Mouse (Mus musculus) MEL (cell line): Measurements from ENCODE around the gene Gmpr. TPM values are rescaled to one million over a fixed set of nuclear protein-coding genes. Genes with fewer than 3 reads are reported as not detected.

ENCODE experiments used
- DNase-seq: peaks from one replicate; pipeline ENCODE4 v3.0.0; 2011; ENCODE audit warnings: low read depth, low spot score
- H3K27ac ChIP-seq: 2 replicates; pipeline ENCODE4 v1.5.1; 2012; ENCODE audit warnings: low read depth, mild to moderate bottlenecking, control low read depth, low read length, moderate library complexity; ENCODE audit not compliant: control insufficient read depth
- H3K27me3 ChIP-seq, 2 experiments: fragments of 150-350 bp in 1 of 2; sonication (generic) in 1 of 2; 2 replicates each; pipeline ENCODE4 v1.6.1; 2012; ENCODE audit warnings: low read length in 2 of 2, mild to moderate bottlenecking in 2 of 2, improper control_type of control experiment in 1 of 2, moderate library complexity in 1 of 2; ENCODE audit not compliant: insufficient read depth in 2 of 2, control insufficient read depth in 1 of 2
- H3K36me3 ChIP-seq, 2 experiments: 2 replicates each; pipeline ENCODE4 v1.6.1; 2012 to 2014; ENCODE audit warnings: low read length in 2 of 2, improper control_type of control experiment in 1 of 2, inconsistent platforms in 1 of 2, mild to moderate bottlenecking in 1 of 2; ENCODE audit not compliant: insufficient read depth in 2 of 2, control insufficient read depth in 1 of 2
- H3K4me1 ChIP-seq, 2 experiments: fragments of 150-350 bp in 1 of 2; sonication (generic) in 1 of 2; 2 replicates each; pipeline ENCODE4 v1.6.1; 2012; ENCODE audit warnings: low read length in 2 of 2, improper control_type of control experiment in 1 of 2, mild to moderate bottlenecking in 1 of 2; ENCODE audit not compliant: insufficient read depth in 2 of 2, control insufficient read depth in 1 of 2
- H3K4me3 ChIP-seq, 2 experiments: fragments of 150-350 bp in 1 of 2; sonication (generic) in 1 of 2; 2 replicates each; pipeline ENCODE4 v1.5.1; 2012; ENCODE audit warnings: low read depth in 2 of 2, low read length in 2 of 2, mild to moderate bottlenecking in 2 of 2, moderate library complexity in 2 of 2, control low read depth in 1 of 2, improper control_type of control experiment in 1 of 2; ENCODE audit not compliant: control insufficient read depth in 1 of 2, insufficient read depth in 1 of 2
- H3K79me2 ChIP-seq: 2 replicates; pipeline ENCODE4 v1.6.1; 2012; ENCODE audit warnings: mild to moderate bottlenecking, low read length, moderate library complexity; ENCODE audit not compliant: control insufficient read depth, poor library complexity, insufficient read depth
- H3K9ac ChIP-seq: 2 replicates; pipeline ENCODE4 v1.6.1; 2012; ENCODE audit warnings: low read depth, mild to moderate bottlenecking, control low read depth, low read length, moderate library complexity; ENCODE audit not compliant: control insufficient read depth, poor library complexity, severe bottlenecking
- H3K9me3 ChIP-seq: fragments of 150-350 bp; sonication (generic); replicated peaks from 2 replicates; pipeline ENCODE4 v1.6.1; 2012; ENCODE audit warnings: mild to moderate bottlenecking, low read length, improper control_type of control experiment, moderate library complexity; ENCODE audit not compliant: insufficient read depth
- BHLHE40 ChIP-seq: IDR thresholded peaks from 2 replicates; pipeline ENCODE4 v1.6.1; 2012; ENCODE audit warnings: low read depth, mild to moderate bottlenecking, inconsistent platforms, low read length, improper control_type of control experiment, borderline replicate concordance
- CHD1 ChIP-seq: IDR thresholded peaks from 2 replicates; pipeline ENCODE4 v1.6.1; 2012; ENCODE audit warnings: low read depth, mild to moderate bottlenecking, inconsistent platforms, low read length, improper control_type of control experiment
- CTCF ChIP-seq, 3 experiments: IDR thresholded peaks in 2 of 3; conservative IDR thresholded peaks in 1 of 3; 2 replicates each; pipeline ENCODE4 v1.5.1; 2011 to 2012; ENCODE audit warnings: low read length in 3 of 3, low read depth in 2 of 3, mild to moderate bottlenecking in 2 of 3, improper control_type of control experiment in 1 of 3, inconsistent platforms in 1 of 3, mixed read lengths in 1 of 3, moderate library complexity in 1 of 3; ENCODE audit not compliant: control insufficient read depth in 1 of 3, insufficient read depth in 1 of 3, poor library complexity in 1 of 3, severe bottlenecking in 1 of 3
- E2F4 ChIP-seq: IDR thresholded peaks from 2 replicates; pipeline ENCODE4 v1.6.1; 2011; ENCODE audit warnings: low read depth, low read length, improper control_type of control experiment, borderline replicate concordance
- ELF1 ChIP-seq: IDR thresholded peaks from 2 replicates; pipeline ENCODE4 v1.6.1; 2014; ENCODE audit warnings: low read depth, mild to moderate bottlenecking, inconsistent platforms, low read length, improper control_type of control experiment, moderate library complexity
- EP300 ChIP-seq, 2 experiments: IDR thresholded peaks; 2 replicates each; pipeline ENCODE4 v1.6.1; 2011; ENCODE audit warnings: improper control_type of control experiment in 2 of 2, low read length in 2 of 2, low read depth in 1 of 2, mild to moderate bottlenecking in 1 of 2
- ETS1 ChIP-seq: IDR thresholded peaks from 2 replicates; pipeline ENCODE4 v1.6.1; 2012; ENCODE audit warnings: low read depth, mild to moderate bottlenecking, inconsistent platforms, low read length, improper control_type of control experiment, moderate library complexity
- JUND ChIP-seq: IDR thresholded peaks from 2 replicates; pipeline ENCODE4 v1.6.1; 2011; ENCODE audit warnings: low read depth, mild to moderate bottlenecking, improper control_type of control experiment, low read length
- KAT2A ChIP-seq: conservative IDR thresholded peaks from 2 replicates; pipeline ENCODE4 v1.6.1; 2012; ENCODE audit warnings: low read depth, low read length, improper control_type of control experiment, inconsistent platforms
- MAX ChIP-seq: IDR thresholded peaks from 2 replicates; pipeline ENCODE4 v1.6.1; 2011; ENCODE audit warnings: low read length, improper control_type of control experiment
- MEF2A ChIP-seq: IDR thresholded peaks from 2 replicates; pipeline ENCODE4 v1.6.1; 2014; ENCODE audit warnings: low read depth, mild to moderate bottlenecking, inconsistent platforms, low read length, improper control_type of control experiment; ENCODE audit not compliant: poor library complexity, insufficient replicate concordance, severe bottlenecking; ENCODE audit errors: extremely low read depth
- MXI1 ChIP-seq: IDR thresholded peaks from 2 replicates; pipeline ENCODE4 v1.6.1; 2011; ENCODE audit warnings: mild to moderate bottlenecking, low read depth, low read length, improper control_type of control experiment
- MYB ChIP-seq: IDR thresholded peaks from 2 replicates; pipeline ENCODE4 v1.6.1; 2011; ENCODE audit warnings: mild to moderate bottlenecking, low read depth, low read length, improper control_type of control experiment
- MYC ChIP-seq: IDR thresholded peaks from 2 replicates; pipeline ENCODE4 v1.6.1; 2011; ENCODE audit warnings: low read depth, mild to moderate bottlenecking, low read length, improper control_type of control experiment, moderate library complexity
- NELFE ChIP-seq: IDR thresholded peaks from 2 replicates; pipeline ENCODE4 v1.6.1; 2011; ENCODE audit warnings: low read depth, low read length, improper control_type of control experiment
- NRF1 ChIP-seq: IDR thresholded peaks from 2 replicates; pipeline ENCODE4 v1.6.1; 2014; ENCODE audit warnings: low read depth, mild to moderate bottlenecking, inconsistent platforms, low read length, improper control_type of control experiment, moderate library complexity; ENCODE audit not compliant: poor library complexity, insufficient read depth, severe bottlenecking
- POLR2A ChIP-seq, 2 experiments: IDR thresholded peaks; 2 replicates each; pipeline ENCODE4 v1.6.1; 2011 to 2012; ENCODE audit warnings: low read length in 2 of 2, mild to moderate bottlenecking in 2 of 2, control low read depth in 1 of 2, improper control_type of control experiment in 1 of 2, low read depth in 1 of 2, moderate library complexity in 1 of 2; ENCODE audit not compliant: control insufficient read depth in 1 of 2, insufficient read depth in 1 of 2, poor library complexity in 1 of 2
- POLR2AphosphoS2 ChIP-seq: IDR thresholded peaks from 2 replicates; pipeline ENCODE4 v1.6.1; 2011; ENCODE audit warnings: low read length, improper control_type of control experiment
- RAD21 ChIP-seq: IDR thresholded peaks from 2 replicates; pipeline ENCODE4 v1.6.1; 2011; ENCODE audit warnings: mild to moderate bottlenecking, low read depth, low read length, improper control_type of control experiment
- RCOR1 ChIP-seq: IDR thresholded peaks from 2 replicates; pipeline ENCODE4 v1.6.1; 2012; ENCODE audit warnings: low read depth, mild to moderate bottlenecking, inconsistent platforms, low read length, improper control_type of control experiment
- SIN3A ChIP-seq: IDR thresholded peaks from 2 replicates; pipeline ENCODE4 v1.6.1; 2012; ENCODE audit warnings: low read length, improper control_type of control experiment, inconsistent platforms
- SMC3 ChIP-seq: IDR thresholded peaks from 2 replicates; pipeline ENCODE4 v1.6.1; 2011; ENCODE audit warnings: low read depth, low read length, improper control_type of control experiment
- TAL1 ChIP-seq: IDR thresholded peaks from 2 replicates; pipeline ENCODE4 v1.6.1; 2012; ENCODE audit warnings: mild to moderate bottlenecking, inconsistent platforms, low read length, moderate library complexity, mixed read lengths
- TBP ChIP-seq: IDR thresholded peaks from 2 replicates; pipeline ENCODE4 v1.8.0; 2011; ENCODE audit warnings: low read depth, low read length, improper control_type of control experiment
- USF1 ChIP-seq: IDR thresholded peaks from 2 replicates; pipeline ENCODE4 v1.6.1; 2014; ENCODE audit warnings: low read depth, mild to moderate bottlenecking, inconsistent platforms, low read length, improper control_type of control experiment, moderate library complexity
- USF2 ChIP-seq, 2 experiments: IDR thresholded peaks; 2 replicates each; pipeline ENCODE4 v1.6.1; 2011 to 2012; ENCODE audit warnings: improper control_type of control experiment in 2 of 2, low read length in 2 of 2, borderline replicate concordance in 1 of 2, inconsistent platforms in 1 of 2, low read depth in 1 of 2, mild to moderate bottlenecking in 1 of 2; ENCODE audit not compliant: insufficient read depth in 1 of 2
- ZC3H11A ChIP-seq: IDR thresholded peaks from 2 replicates; pipeline ENCODE4 v1.6.1; 2012; ENCODE audit warnings: low read depth, mild to moderate bottlenecking, inconsistent platforms, low read length, improper control_type of control experiment
- ZMIZ1 ChIP-seq: IDR thresholded peaks from 2 replicates; pipeline ENCODE4 v1.6.1; 2012; ENCODE audit warnings: low read depth, mild to moderate bottlenecking, inconsistent platforms, low read length, improper control_type of control experiment, moderate library complexity
- ZNF384 ChIP-seq: IDR thresholded peaks from 2 replicates; pipeline ENCODE4 v1.6.1; 2012; ENCODE audit warnings: low read depth, mild to moderate bottlenecking, inconsistent platforms, low read length, improper control_type of control experiment
- polyA plus RNA-seq, 2 experiments: library from polyadenylated mRNA; stranded (reverse) in 1 of 2; unstranded in 1 of 2; fragments of >175 nt in 1 of 2; fragments of >200 nt in 1 of 2; gene quantifications; 2 replicates each; pipeline versions ENCODE4 v1.2.1 to v1.2.4; 2012; ENCODE audit warnings: low replicate concordance in 2 of 2, low read depth in 1 of 2; ENCODE audit not compliant: insufficient read length in 2 of 2, insufficient read depth in 1 of 2, missing spikeins in 1 of 2
- total RNA-seq: library from RNA; depleted of rRNA; stranded (reverse); fragments of 300-350 nt; gene quantifications from 2 replicates; pipeline ENCODE4 v1.2.3, GENCODE M21; 2012

Gmpr gene
- total and polyA plus RNA-seq, 3 experiments = 64.2 to 130 TPM; not detected in 1

DNA sequence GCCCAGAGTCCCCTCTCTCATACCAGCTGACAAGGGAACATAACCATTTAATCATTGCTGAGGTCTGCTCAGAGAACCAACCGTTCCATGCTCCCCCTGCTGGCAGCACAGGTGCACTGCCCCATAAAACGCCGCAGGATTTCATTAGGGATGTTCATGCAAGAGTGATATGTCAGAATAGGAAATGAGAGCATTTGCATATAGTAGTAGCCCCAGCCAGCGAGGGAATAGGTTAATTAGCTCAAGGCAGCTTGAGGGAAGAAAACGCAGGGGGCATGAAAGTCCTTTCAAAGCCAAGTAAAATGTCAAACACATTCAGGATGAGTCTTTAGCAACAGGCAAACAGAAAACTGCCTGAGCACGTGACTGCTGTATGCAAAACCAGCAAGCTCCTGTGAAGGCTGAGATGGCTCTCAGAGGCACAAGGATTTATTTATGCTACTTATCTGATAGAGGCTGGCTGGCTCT, 64.6 kb downstream of the Gmpr start (continued):
- TF ChIP-seq MXI1 (peak; percentile 83), ZC3H11A (peak; percentile 63), ZMIZ1 (no peak), BHLHE40 (peak; percentile 95), ZNF384 (0 out of 2 replicates have a peak, but pooled peaks have one; percentile 18), CHD1 (no peak), TAL1 (no peak), MYC (peak; percentile 75), USF2 (IDR thresholded peaks at IDR 0.05; ENCODE audit: borderline replicate concordance in 1 of 2, insufficient read depth in 1 of 2, low read depth in 1 of 2, low read length in 2 of 2) (peak in 1 of 2 experiments; percentile 74; a peak in 2 of 4 replicates)

DNA sequence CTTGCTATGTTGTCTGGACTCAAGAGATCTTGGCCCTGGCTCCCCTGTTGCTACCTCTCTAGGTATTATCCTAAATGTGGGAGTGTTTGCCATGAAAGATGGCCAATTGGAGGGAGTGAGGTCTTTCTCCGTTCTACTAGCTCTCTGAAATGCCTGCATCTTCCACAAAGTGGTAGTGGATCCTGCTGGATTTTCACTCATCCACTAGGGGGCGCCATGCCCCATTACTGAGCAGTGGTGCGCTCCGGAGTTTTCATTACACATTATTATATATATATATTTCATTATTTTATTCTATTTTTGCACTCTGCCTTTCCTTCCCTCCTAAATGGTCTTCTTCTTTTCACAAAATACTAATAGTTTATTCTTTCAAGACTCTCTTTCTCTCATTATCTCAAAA, 65.5 kb downstream of the Gmpr start:
- peak; percentile 29; the same call in 1 of the 2 replicates for TF ChIP-seq ZC3H11A
- no peak for TF ChIP-seq E2F4
- no peak for TF ChIP-seq POLR2AphosphoS2
- no peak for TF ChIP-seq KAT2A
- peak; percentile 55 for TF ChIP-seq SMC3
- TF ChIP-seq TAL1 = no peak
- TF ChIP-seq CTCF (IDR thresholded peaks at IDR 0.05 in 2 of 3, conservative IDR thresholded peaks at IDR 0.05 in 1 of 3; ENCODE audit: control insufficient read depth in 1 of 3, insufficient read depth in 1 of 3, low read depth in 2 of 3, low read length in 3 of 3, poor library complexity in 1 of 3, severe bottlenecking in 1 of 3) = peak; percentile 78 to 88 (median 81)
- no peak for TF ChIP-seq JUND
- TF ChIP-seq RAD21 = peak; percentile 70

DNA sequence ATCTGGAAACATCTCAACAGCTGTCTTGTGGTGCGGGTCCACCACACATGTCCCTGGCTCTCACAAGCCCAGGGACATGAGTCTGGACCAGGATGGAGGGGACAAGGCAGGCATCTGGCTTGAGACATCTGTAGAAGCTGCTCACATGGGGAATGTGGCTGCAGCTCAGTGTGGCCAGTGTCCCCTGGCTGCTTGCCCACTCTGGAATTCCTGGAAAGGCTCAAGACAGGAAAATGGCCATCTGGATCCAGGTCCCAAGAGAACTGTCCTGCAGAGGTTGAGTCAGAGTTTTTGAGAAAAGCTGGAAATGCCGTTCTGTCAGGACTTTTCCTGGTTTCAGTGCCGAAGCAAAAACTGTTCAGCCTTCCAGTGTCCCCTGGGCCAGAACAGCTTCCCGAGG, 68.9 kb downstream of the Gmpr start:
- peaks cover 0 to 3% of the 10 kb centered on the region in 2 experiments; a peak in 2 of 4 replicates for H3K36me3 ChIP-seq
- no peak overlapping the region for H3K27ac ChIP-seq
- H3K79me2 ChIP-seq = no peaks in the 10 kb centered on the region
- no peak for DNase-seq
- no peaks in the 10 kb centered on the region for H3K9me3 ChIP-seq
- H3K4me3 ChIP-seq = no peak overlapping the region
- no peak overlapping the region for H3K9ac ChIP-seq
- peaks cover 0 to 3% of the 10 kb centered on the region in 2 experiments; a peak in 1 of 4 replicates for H3K4me1 ChIP-seq
- H3K27me3 ChIP-seq = no peaks in the 10 kb centered on the region
- no peak for TF ChIP-seq EP300 (IDR thresholded peaks at IDR 0.05; ENCODE audit: low read depth in 1 of 2, low read length in 2 of 2)
- TF ChIP-seq MEF2A = no peak
- TF ChIP-seq NRF1 = no peak
- TF ChIP-seq ELF1 = no peak
- TF ChIP-seq TBP = no peak
- TF ChIP-seq SIN3A = no peak
- TF ChIP-seq KAT2A = no peak
- no peak for TF ChIP-seq ZNF384
- no peak for TF ChIP-seq SMC3
- no peak for TF ChIP-seq POLR2A (IDR thresholded peaks at IDR 0.05; ENCODE audit: control insufficient read depth in 1 of 2, insufficient read depth in 1 of 2, low read depth in 1 of 2, low read length in 2 of 2, poor library complexity in 1 of 2)
- no peak for TF ChIP-seq RCOR1
- no peak for TF ChIP-seq CTCF (IDR thresholded peaks at IDR 0.05 in 2 of 3, conservative IDR thresholded peaks at IDR 0.05 in 1 of 3; ENCODE audit: control insufficient read depth in 1 of 3, insufficient read depth in 1 of 3, low read depth in 2 of 3, low read length in 3 of 3, poor library complexity in 1 of 3, severe bottlenecking in 1 of 3)
- TF ChIP-seq MYB = no peak
- no peak for TF ChIP-seq USF2 (IDR thresholded peaks at IDR 0.05; ENCODE audit: borderline replicate concordance in 1 of 2, insufficient read depth in 1 of 2, low read depth in 1 of 2, low read length in 2 of 2)
- no peak for TF ChIP-seq USF1
- no peak for TF ChIP-seq NELFE
- no peak for TF ChIP-seq MAX
- no peak for TF ChIP-seq ETS1
- TF ChIP-seq CHD1 = no peak

More for the DNA sequence above, 65.5 kb downstream of the Gmpr start:
- peaks cover 0 to 3% of the 10 kb centered on the region in 2 experiments; a peak in 2 of 4 replicates for H3K36me3 ChIP-seq
- H3K9me3 ChIP-seq = no peaks in the 10 kb centered on the region
- no peak overlapping the region for H3K9ac ChIP-seq
- H3K79me2 ChIP-seq = no peaks in the 10 kb centered on the region
- peak; percentile 76 for DNase-seq
- H3K27ac ChIP-seq = no peak overlapping the region
- no peaks in the 10 kb centered on the region for H3K27me3 ChIP-seq
- peaks cover 0 to 3% of the 10 kb centered on the region in 2 experiments; a peak in 1 of 4 replicates for H3K4me1 ChIP-seq
- H3K4me3 ChIP-seq = no peak overlapping the region
